ENCODE assay signal across 8 mouse cellular contexts in the genomic region with DNA sequence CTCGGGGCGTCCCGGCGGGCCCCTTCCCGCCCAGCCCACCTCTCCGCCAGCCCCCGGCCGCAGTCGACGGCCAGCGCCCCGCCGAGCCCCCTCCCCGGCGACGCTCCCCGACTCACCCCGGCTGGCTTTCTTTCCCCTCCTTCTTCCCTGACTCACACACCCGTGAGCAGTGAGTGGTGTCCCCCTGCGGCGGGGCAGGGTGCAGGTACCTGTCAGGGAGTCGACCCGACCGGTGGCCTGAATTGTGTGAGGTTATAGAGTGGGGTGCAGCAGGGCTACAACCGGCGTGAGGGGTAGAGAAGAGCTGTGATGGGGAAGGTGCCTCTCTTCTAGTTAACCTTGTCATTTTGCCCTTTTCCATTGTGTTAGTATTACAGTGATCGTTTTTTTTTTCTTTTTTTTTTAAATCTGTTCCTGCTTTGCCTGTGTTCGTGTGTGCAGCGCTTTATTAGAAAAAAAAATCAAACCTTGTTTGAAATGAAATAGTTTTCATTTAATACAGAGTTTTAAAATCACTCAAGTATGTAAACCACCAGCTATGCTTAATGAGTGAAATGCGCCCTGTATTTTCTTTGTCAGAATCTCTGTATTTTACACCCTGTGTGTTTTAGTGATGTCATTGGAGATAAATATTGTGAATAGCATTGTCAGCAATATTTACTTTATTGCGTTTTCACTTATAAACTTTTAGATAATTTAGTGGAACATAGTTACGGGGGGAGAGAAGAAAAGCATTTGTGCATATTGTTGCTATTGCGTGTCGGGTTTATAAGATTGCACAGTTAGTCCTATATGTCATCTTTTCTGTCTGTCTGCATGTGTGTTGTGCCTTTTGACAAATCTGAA. TPM values are rescaled to one million over a fixed set of nuclear protein-coding genes. Genes with fewer than 3 reads are reported as not detected.
DNase-seq lines count a peak whose midpoint lies in the region; ATAC-seq lines count a peak whose summit lies in the region.

No protein-coding gene starts in this region.

- peak; percentile 4; the same call in 1 of the 2 replicates for ATAC-seq in frontal cortex, adult (ENCODE audit: low TSS enrichment)
- ATAC-seq in hindbrain, embryonic 13.5 days (ENCODE audit: low FRiP score), result peak; percentile 83
- ATAC-seq in limb, embryonic 11.5 days (ENCODE audit: insufficient number of reproducible peaks, low FRiP score, low TSS enrichment, low read depth), result no peak; the same call in 1 of the 2 replicates
- peak; percentile 81 for ATAC-seq in midbrain, embryonic 11.5 days (ENCODE audit: low FRiP score)

- WGBS in forebrain, embryonic 10.5 days, result 14% methylated on average over 26 of the region's 34 CpGs
- 9% methylated on average over 33 of the region's 34 CpGs for WGBS in hindbrain, embryonic 13.5 days
- 11% methylated on average over 30 of the region's 34 CpGs for WGBS in limb, embryonic 11.5 days
- 13% methylated on average over 26 of the region's 34 CpGs for whole genome bisulfite sequencing in midbrain, embryonic 11.5 days

- H3K4me1 ChIP-seq in brown adipose tissue, adult 24 weeks (ENCODE audit: control insufficient read depth, insufficient read depth, insufficient read length, low read length), result no peaks in the 10 kb centered on the region; the same call in 1 of the 2 replicates
- H3K4me1 ChIP-seq in forebrain, embryonic 10.5 days, result peaks cover 24% of the 10 kb centered on the region
- H3K4me1 ChIP-seq in hindbrain, embryonic 13.5 days (replicated peaks), result peaks cover 14% of the 10 kb centered on the region
- no peaks in the 10 kb centered on the region for H3K4me1 ChIP-seq in limb, embryonic 11.5 days (ENCODE audit: control insufficient read depth, insufficient read depth, low read length)
- 0 out of 2 replicates have a peak, but pooled peaks cover 2% of the 10 kb centered on the region for H3K4me1 ChIP-seq in midbrain, embryonic 11.5 days (ENCODE audit: control insufficient read depth, insufficient read depth, low read length)

- H3K4me3 ChIP-seq in brown adipose tissue, adult 24 weeks (ENCODE audit: insufficient read depth, low read depth, low read length), result peak overlapping the region; percentile 86
- H3K4me3 ChIP-seq in forebrain, embryonic 10.5 days, result peak overlapping the region; percentile 77
- peak overlapping the region; percentile 87 for H3K4me3 ChIP-seq in hindbrain, embryonic 13.5 days
- peak overlapping the region; percentile 70 for H3K4me3 ChIP-seq in limb, embryonic 11.5 days (ENCODE audit: low read depth, low read length)
- peak overlapping the region; percentile 85 for H3K4me3 ChIP-seq in midbrain, embryonic 11.5 days (ENCODE audit: low read depth, low read length)

- H3K4me2 ChIP-seq in hindbrain, embryonic 13.5 days, result peak overlapping the region; percentile 65
- peak overlapping the region; percentile 64 for H3K4me2 ChIP-seq in limb, embryonic 11.5 days (ENCODE audit: low read depth, severe bottlenecking)
- H3K4me2 ChIP-seq in midbrain, embryonic 11.5 days, result peak overlapping the region; percentile 66

- no peaks in the 10 kb centered on the region for H3K36me3 ChIP-seq in forebrain, embryonic 10.5 days (replicated peaks)
- no peaks in the 10 kb centered on the region for H3K36me3 ChIP-seq in hindbrain, embryonic 13.5 days
- no peaks in the 10 kb centered on the region for H3K36me3 ChIP-seq in limb, embryonic 11.5 days (ENCODE audit: control insufficient read depth, insufficient read depth, low read length)
- no peaks in the 10 kb centered on the region for H3K36me3 ChIP-seq in midbrain, embryonic 11.5 days (ENCODE audit: control insufficient read depth, insufficient read depth, low read length)

- peak overlapping the region; percentile 55 for H3K27ac ChIP-seq in brown adipose tissue, adult 24 weeks (replicated peaks; ENCODE audit: low read depth, low read length)
- H3K27ac ChIP-seq in forebrain, embryonic 10.5 days, result peak overlapping the region; percentile 95
- H3K27ac ChIP-seq in hindbrain, embryonic 13.5 days, result peak overlapping the region; percentile 97
- H3K27ac ChIP-seq in limb, embryonic 11.5 days (replicated peaks; ENCODE audit: low read depth, low read length), result peak overlapping the region; percentile 84
- H3K27ac ChIP-seq in midbrain, embryonic 11.5 days (ENCODE audit: low read depth, low read length), result peak overlapping the region; percentile 84

- peak overlapping the region; percentile 95 for H3K9ac ChIP-seq in hindbrain, embryonic 13.5 days
- peak overlapping the region; percentile 87 for H3K9ac ChIP-seq in limb, embryonic 11.5 days (ENCODE audit: low read length)
- peak overlapping the region; percentile 87 for H3K9ac ChIP-seq in midbrain, embryonic 11.5 days (ENCODE audit: low read length)

- no peak for DNase-seq in frontal cortex, adult 2 months (ENCODE audit: extremely low spot score in 1 of 2, low spot score in 1 of 2)
- peak; percentile 58 for DNase-seq in forebrain, embryonic 10.5 days (ENCODE audit: extremely low spot score, low spot score)
- DNase-seq in limb, embryonic 11.5 days (ENCODE audit: low spot score), result peak; percentile 71
- no peak for DNase-seq in midbrain, embryonic 11.5 days (ENCODE audit: low spot score, missing footprints)
- DNase-seq in spleen, postnatal 4 days (ENCODE audit: low spot score in 2 of 2), result peak; percentile 43 to 72

- H3K9me3 ChIP-seq in forebrain, embryonic 10.5 days, result no peaks in the 10 kb centered on the region
- H3K9me3 ChIP-seq in hindbrain, embryonic 13.5 days, result no peaks in the 10 kb centered on the region
- H3K9me3 ChIP-seq in limb, embryonic 11.5 days (ENCODE audit: control insufficient read depth, low read length), result no peaks in the 10 kb centered on the region
- H3K9me3 ChIP-seq in midbrain, embryonic 11.5 days (ENCODE audit: control insufficient read depth, low read length), result no peaks in the 10 kb centered on the region

- H3K27me3 ChIP-seq in forebrain, embryonic 10.5 days (ENCODE audit: poor library complexity, severe bottlenecking), result no peaks in the 10 kb centered on the region
- H3K27me3 ChIP-seq in hindbrain, embryonic 13.5 days, result no peaks in the 10 kb centered on the region
- H3K27me3 ChIP-seq in limb, embryonic 11.5 days (ENCODE audit: control insufficient read depth, insufficient read depth, low read length), result no peaks in the 10 kb centered on the region
- no peaks in the 10 kb centered on the region for H3K27me3 ChIP-seq in midbrain, embryonic 11.5 days (ENCODE audit: control insufficient read depth, insufficient read depth, low read length)

RNA-seq across cellular contexts. Expression of a gene that starts 0.9 kb away (rescaled TPM):
- polyA plus RNA-seq in frontal cortex, adult 2 months (2012; rRNA removed), result 78.3 and 90.2 TPM in 2 replicates
- 23.4 and 24.0 TPM in 2 replicates for polyA plus RNA-seq in brown adipose tissue, adult 24 weeks (2012; ENCODE audit: insufficient read depth, insufficient read length, missing spikeins)
- 37.4 and 39.0 TPM in 2 replicates for polyA plus RNA-seq in forebrain, embryonic 10.5 days (2016; fragmentation: Nextera tagmentation; extraction: Ambion mirVana)
- 96.0 and 98.9 TPM in 2 replicates for polyA plus RNA-seq in hindbrain, embryonic 13.5 days (2015; fragmentation: Nextera tagmentation; extraction: Ambion mirVana)
- polyA plus RNA-seq in limb, embryonic 11.5 days (2014; fragmentation: Nextera tagmentation; extraction: Ambion mirVana), result 53.7 and 54.0 TPM in 2 replicates
- 76.1 and 77.0 TPM in 2 replicates for polyA plus RNA-seq in midbrain, embryonic 11.5 days (2014; fragmentation: Nextera tagmentation; extraction: Ambion mirVana)

Comparison
In these comparisons a context has a peak if more than half of its experiments do, and no peak if none do; other contexts are left out.
1. DNase-seq: peak in forebrain, embryonic 10.5 days (single experiment), limb, embryonic 11.5 days (single experiment) and spleen, postnatal 4 days (2 of 2); none in frontal cortex, adult 2 months (0 of 2) and midbrain, embryonic 11.5 days (single experiment).
2. Peak in every context shown above with its lines, with median percentiles within 50 percentile points of each other: H3K27ac ChIP-seq, H3K4me3 ChIP-seq, H3K4me2 ChIP-seq and H3K9ac ChIP-seq.